Mouse (Mus musculus) cerebellum, adult 2 months (tissue): ENCODE measurements around the gene Abcb7.

Experiments
- CTCF ChIP-seq: fragments of 200-500 bp; IDR thresholded peaks from 2 replicates; pipeline ENCODE4 v1.5.1; 2011; ENCODE audit warnings: low read depth, mild to moderate bottlenecking, control low read depth, low read length, moderate library complexity, borderline replicate concordance; ENCODE audit not compliant: insufficient read depth
- POLR2A ChIP-seq: fragments of 200-500 bp; IDR thresholded peaks from 2 replicates; pipeline ENCODE4 v1.6.1; 2011; ENCODE audit warnings: low read length, control low read depth, borderline replicate concordance; ENCODE audit not compliant: insufficient read depth

GRCm38 (mm10) chrX:104359686-104360085 lies 54.0 kb downstream of the Abcb7 start:
- no peak for TF ChIP-seq POLR2A
- TF ChIP-seq CTCF = no peak
